Mouse (Mus musculus) heart, postnatal 0 days (tissue): ENCODE results near the gene Ptpdc1.

ENCODE experiments used
- CTCF ChIP-seq: IDR thresholded peaks from 2 replicates; pipeline ENCODE4 v1.5.1; 2016; ENCODE audit warnings: antibody characterized with exemption, control low read depth, low read depth
- EP300 ChIP-seq: IDR thresholded peaks from 2 replicates; pipeline ENCODE4 v1.6.1; 2016; ENCODE audit warnings: antibody characterized with exemption, low read depth

- TF ChIP-seq CTCF (no peak), EP300 (no peak)
Observed at GRCm38 (mm10) chr13:48625433-48626184, at the start of gene Ptpdc1.
